Mouse (Mus musculus): ENCODE measurements around the gene Tex44.

Gene Tex44

DNA sequence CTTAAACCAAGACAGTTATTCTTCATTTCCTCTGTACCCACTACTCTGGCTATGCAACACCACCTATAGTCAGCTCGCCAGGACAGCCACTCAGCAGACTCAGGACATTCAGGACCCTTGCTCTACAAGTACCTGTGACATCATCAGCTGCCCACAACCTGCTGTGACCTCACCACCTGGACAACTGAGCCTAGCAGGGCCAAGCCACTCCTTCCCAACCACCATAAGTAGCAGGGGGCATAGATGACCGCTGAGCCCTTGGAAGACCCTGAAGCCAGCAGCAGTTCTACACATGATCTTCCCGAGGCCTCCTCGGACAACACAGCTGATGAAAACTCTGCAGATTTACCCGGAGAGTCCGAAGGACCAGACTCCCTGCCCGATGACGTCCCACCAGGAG is at the start of gene Tex44, which contains the start of gene Nmur1:
Gene Tex44, plus strand, starts transcription at position 202 of the 400 bp plus-strand sequence.
Gene Nmur1, minus strand, starts transcription at position 101 of the 400 bp plus-strand sequence.
- no peak for DNase-seq

- DNase-seq, result no peak
Observed at GRCm38 (mm10) chr1:86376354-86376753, 49.8 kb upstream of the Tex44 start.

GRCm38 (mm10) chr1:86378662-86379061 is 47.5 kb upstream of the Tex44 start:
- DNase-seq, result no peak

DNA sequence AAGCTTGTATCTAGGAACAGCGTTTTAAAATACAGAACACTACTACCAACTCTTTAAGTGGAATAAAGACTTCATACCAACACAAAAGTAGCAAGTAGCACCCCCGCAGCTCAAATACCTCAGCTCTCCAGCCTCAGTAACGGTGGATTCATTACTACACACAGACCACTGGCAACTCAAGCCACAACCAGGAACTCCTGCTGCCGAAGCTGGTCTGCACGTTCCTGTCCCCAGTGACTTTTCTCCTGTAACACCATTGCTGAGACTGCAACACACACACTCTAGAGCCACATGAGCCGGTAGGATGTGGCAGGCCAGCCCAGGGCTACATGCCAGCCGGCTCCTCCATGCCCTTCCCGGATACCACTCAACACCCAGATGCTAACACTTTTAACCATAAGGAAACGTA is 47.0 kb upstream of the Tex44 start:
- DNase-seq, result no peak

DNA sequence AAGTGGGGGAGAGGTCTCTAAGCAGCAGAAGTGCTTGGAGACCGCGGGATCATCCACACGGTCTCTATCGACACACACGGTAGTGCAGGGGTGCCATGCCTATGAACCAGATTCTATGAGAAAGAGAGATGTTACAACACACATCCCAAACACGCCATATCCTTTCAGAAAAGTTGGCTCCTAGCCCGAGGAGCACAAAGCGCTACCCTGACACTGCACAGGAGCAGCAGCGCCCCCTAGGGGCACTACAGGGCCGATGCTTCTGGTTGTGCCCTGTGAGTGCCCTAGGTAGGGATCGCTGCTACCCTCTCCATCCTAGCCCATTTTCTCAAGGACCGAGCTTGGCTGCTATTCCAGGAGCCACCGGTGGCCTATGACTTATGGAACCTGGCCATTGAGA is 45.1 kb upstream of the Tex44 start:
- DNase-seq, result peak; percentile 72 to 73

DNA sequence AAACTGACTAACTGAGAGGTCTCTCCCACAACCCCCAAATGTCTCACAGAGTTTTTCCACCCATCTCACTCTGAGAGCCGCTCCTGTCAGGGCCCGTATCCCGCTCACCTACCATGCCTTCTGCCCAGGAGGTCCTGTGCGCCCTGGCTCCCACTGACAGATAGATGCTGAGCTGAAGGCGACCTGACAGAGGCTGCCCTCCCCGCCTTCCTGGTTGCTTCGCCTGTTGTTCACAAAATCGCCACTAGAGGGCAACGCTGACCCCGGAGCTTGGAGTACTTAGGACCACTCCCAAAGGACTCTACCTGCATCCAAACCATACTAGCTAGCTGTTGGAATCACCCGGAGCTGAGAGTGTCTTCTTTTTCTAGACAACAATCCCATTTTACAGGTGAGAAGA is 36.9 kb upstream of the Tex44 start:
- DNase-seq, result peak; percentile 84 to 85

DNA sequence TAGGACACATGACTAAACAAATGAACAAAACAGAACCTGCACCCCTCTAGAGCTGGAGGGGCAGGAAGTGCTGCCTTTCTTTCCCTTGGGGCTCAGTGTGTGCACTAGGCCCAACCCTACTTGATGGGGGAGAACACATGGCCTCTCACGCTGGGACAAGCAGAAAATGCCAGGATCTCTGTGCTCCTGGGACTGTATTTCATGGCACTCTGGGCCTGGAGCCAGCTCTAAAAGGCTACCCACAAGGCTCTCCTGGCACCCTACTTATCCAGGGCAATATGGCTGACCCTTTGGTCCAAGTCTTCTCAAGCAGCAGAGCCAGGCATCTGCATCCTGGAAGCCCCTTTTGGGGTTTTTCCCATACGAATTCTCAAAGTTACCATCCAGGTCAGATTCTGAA is 34.7 kb upstream of the Tex44 start:
- DNase-seq, result peak in 1 of 2 experiments; percentile 16

GRCm38 (mm10) chr1:86393219-86393618 is 32.9 kb upstream of the Tex44 start:
- DNase-seq, result no peak

DNA sequence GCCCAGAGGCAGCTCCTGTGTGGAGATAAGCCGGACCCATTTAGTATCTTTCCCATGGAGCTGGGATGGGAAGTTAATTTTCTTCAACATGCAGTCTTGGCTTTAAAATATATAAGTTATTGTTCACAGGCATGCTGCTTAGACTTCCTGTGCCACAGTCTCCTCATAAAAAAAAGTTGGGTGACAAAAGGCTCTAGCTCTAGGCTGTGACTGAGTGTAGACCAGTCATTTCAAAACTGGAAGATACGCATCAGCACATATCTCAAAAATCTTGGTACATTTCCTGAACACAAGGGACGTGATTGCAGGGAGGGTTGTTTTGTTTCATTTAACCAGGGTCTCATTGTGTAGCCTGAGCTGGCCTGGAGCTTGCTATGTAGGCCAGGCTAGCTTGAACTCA is 31.9 kb upstream of the Tex44 start:
- no peak for DNase-seq

DNA sequence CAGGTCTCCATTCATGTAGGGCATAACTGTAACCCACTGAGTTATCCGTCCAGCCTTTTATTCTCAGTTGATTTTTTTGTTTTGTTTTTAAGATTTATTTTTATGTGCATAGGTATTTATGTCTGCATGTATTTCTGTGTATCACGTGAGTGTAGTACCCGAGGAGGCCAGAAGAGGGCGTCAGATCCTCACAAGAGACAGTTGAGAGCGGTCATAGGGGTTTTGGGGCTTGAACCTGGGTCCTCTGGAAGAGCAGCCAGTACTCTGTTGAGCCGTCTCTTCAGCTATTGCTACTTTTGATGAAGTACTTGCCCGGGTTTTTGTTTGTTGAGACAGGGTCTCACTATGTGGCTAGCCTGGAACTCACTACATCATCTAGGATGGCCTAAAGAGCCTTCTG is 30.2 kb upstream of the Tex44 start:
- peak in 1 of 2 experiments; percentile 31 for DNase-seq

- no peak for DNase-seq
Observed at GRCm38 (mm10) chr1:86397621-86398020, 28.5 kb upstream of the Tex44 start.

GRCm38 (mm10) chr1:86398222-86398621 is 27.9 kb upstream of the Tex44 start:
- DNase-seq, result peak in 1 of 2 experiments; percentile 18

DNA sequence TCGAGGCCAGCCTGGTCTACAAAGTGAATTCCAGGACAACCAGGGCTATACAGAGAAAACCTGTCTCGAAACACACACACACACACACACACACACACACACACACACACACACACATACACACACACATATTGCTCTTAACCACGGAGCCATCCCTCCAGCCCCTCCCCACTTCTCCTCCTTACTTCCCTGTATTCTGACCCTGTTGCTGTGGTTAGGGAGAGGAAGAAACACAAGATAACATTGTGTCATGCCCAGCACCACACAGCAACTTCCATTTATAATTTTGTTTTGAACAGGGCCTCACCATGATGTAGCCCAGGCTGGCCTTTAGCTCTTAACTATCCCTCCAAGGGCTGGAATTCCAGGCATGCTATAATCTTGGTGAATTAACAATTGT is 26.8 kb upstream of the Tex44 start:
- no peak for DNase-seq

- no peak for DNase-seq
Observed at GRCm38 (mm10) chr1:86400096-86400754, 25.9 kb upstream of the Tex44 start.

GRCm38 (mm10) chr1:86404834-86405233 is 21.3 kb upstream of the Tex44 start:
- DNase-seq, result peak; percentile 76 to 77

- DNase-seq, result no peak
Observed at GRCm38 (mm10) chr1:86406313-86406712, 19.8 kb upstream of the Tex44 start.

- no peak for DNase-seq
Observed at GRCm38 (mm10) chr1:86406914-86407313, 19.2 kb upstream of the Tex44 start.

- DNase-seq, result no peak
Observed at GRCm38 (mm10) chr1:86408515-86408914, 17.6 kb upstream of the Tex44 start.

DNA sequence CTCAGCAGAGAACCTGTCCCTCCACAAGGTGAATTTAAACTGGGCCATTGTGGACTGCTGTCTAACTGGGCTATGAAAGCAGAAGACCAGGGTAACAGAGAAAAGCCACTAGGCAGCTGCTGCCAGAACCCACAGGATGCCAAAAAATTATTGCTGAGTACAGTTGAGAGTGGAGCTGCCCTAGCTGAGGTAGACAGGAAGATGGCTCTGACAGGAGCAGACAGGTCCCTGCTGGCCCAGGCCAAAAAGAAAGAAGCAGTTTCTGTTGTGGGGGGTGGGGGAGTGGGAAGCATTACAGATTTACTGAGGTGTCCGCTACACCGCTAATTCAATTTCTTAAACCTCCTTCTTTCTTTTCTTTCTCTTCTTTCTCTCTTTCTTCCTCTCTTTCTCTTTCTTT is 16.7 kb upstream of the Tex44 start:
- DNase-seq, result no peak

- no peak for DNase-seq
Observed at GRCm38 (mm10) chr1:86414715-86415114, 11.4 kb upstream of the Tex44 start.

GRCm38 (mm10) chr1:86415144-86415543 is 11.0 kb upstream of the Tex44 start:
- no peak for DNase-seq

- peak; percentile 78 for DNase-seq
Observed at GRCm38 (mm10) chr1:86415612-86416184, 10.4 kb upstream of the Tex44 start.

DNA sequence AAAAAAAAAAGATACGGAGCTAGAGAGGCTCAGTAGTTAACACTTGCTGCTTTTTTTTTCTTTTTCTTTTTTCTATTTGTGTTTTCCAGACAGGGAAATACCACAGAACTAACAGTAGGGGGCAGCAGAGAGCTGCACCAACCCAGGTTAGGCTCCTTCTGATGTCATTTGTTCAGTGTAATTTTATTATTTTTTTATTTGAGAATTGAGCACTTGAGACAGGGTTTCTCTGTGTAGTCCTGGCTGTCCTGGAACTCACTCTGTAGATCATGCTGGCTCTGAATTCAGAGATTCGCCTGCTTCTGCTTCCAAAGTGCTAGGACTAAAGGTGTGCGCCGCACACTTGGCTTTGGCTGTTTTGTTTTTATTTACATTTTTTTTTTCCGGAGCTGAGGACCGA is 9.8 kb upstream of the Tex44 start:
- peak; percentile 65 to 67 for DNase-seq

GRCm38 (mm10) chr1:86421007-86421406 is 5.1 kb upstream of the Tex44 start:
- DNase-seq, result no peak

DNA sequence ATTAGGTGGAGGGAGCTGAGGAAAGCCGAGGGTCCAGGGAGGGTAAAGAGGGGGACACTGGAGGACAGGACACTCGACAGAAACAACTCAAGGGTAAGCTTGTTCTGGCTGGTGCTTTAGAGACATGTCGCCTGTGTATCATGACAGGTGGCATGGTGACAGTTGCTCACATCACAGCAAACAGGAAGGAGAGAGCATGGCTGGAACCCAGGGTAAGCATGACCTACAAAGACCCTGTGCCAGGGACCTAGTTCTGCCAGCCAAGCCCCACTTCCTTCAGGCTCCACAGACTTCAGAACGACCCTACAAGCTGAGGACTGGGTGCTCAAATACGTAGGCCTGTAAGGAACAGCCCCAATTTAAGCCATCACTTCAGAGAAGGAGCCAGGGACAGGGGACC is 2.2 kb upstream of the Tex44 start:
- no peak for DNase-seq
